Mouse (Mus musculus) CH12.LX (cell line): ENCODE results near the gene Actr8.

Experiments
- CTCF ChIP-seq, 2 experiments: IDR thresholded peaks in 1 of 2; conservative IDR thresholded peaks in 1 of 2; 2 replicates each; pipeline ENCODE4 v1.5.1; 2011 to 2012; ENCODE audit warnings: low read depth in 2 of 2, low read length in 2 of 2, improper control_type of control experiment in 1 of 2, inconsistent platforms in 1 of 2, mild to moderate bottlenecking in 1 of 2, moderate library complexity in 1 of 2
- ELF1 ChIP-seq: IDR thresholded peaks from 2 replicates; pipeline ENCODE4 v1.6.1; 2014; ENCODE audit warnings: low read depth, mild to moderate bottlenecking, inconsistent platforms, low read length, improper control_type of control experiment
- JUND ChIP-seq: conservative IDR thresholded peaks from 2 replicates; pipeline ENCODE4 v1.6.1; 2011; ENCODE audit warnings: low read depth, low read length, improper control_type of control experiment
- MAZ ChIP-seq: IDR thresholded peaks from 2 replicates; pipeline ENCODE4 v1.6.1; 2012; ENCODE audit warnings: low read depth, mild to moderate bottlenecking, inconsistent platforms, low read length, improper control_type of control experiment, moderate library complexity
- MXI1 ChIP-seq: IDR thresholded peaks from 2 replicates; pipeline ENCODE4 v1.6.1; 2011; ENCODE audit warnings: mild to moderate bottlenecking, low read depth, low read length, improper control_type of control experiment
- POLR2AphosphoS2 ChIP-seq: IDR thresholded peaks from 2 replicates; pipeline ENCODE4 v1.6.1; 2011; ENCODE audit warnings: low read depth, low read length, improper control_type of control experiment
- RCOR1 ChIP-seq: conservative IDR thresholded peaks from 2 replicates; pipeline ENCODE4 v1.6.1; 2012; ENCODE audit warnings: low read depth, mild to moderate bottlenecking, inconsistent platforms, low read length, improper control_type of control experiment
- SIN3A ChIP-seq: IDR thresholded peaks from 2 replicates; pipeline ENCODE4 v1.6.1; 2012; ENCODE audit warnings: low read length, improper control_type of control experiment, inconsistent platforms

GRCm38 (mm10) chr14:29950805-29951204, 27.3 kb upstream of the Actr8 start:
- TF ChIP-seq CTCF (conservative IDR thresholded peaks at IDR 0.05 in 1 of 2, IDR thresholded peaks at IDR 0.05 in 1 of 2; ENCODE audit: low read depth in 2 of 2, low read length in 2 of 2) = no peak
- no peak for TF ChIP-seq MXI1
- no peak for TF ChIP-seq MAZ
- no peak for TF ChIP-seq ELF1
- TF ChIP-seq JUND = no peak
- TF ChIP-seq RCOR1 = no peak
- no peak for TF ChIP-seq POLR2AphosphoS2
- TF ChIP-seq SIN3A = no peak
